Mouse (Mus musculus) cerebellum, adult 2 months (tissue): Measurements from ENCODE around the gene Rab31.

Source experiments
- CTCF ChIP-seq: fragments of 200-500 bp; IDR thresholded peaks from 2 replicates; pipeline ENCODE4 v1.5.1; 2011; ENCODE audit warnings: low read depth, mild to moderate bottlenecking, control low read depth, low read length, moderate library complexity, borderline replicate concordance; ENCODE audit not compliant: insufficient read depth
- POLR2A ChIP-seq: fragments of 200-500 bp; IDR thresholded peaks from 2 replicates; pipeline ENCODE4 v1.6.1; 2011; ENCODE audit warnings: low read length, control low read depth, borderline replicate concordance; ENCODE audit not compliant: insufficient read depth

- no peak for TF ChIP-seq POLR2A
- TF ChIP-seq CTCF, result no peak
These were observed 16.7 kb downstream of the Rab31 start for GRCm38 (mm10) chr17:65755857-65756256.
